Mouse (Mus musculus): ENCODE results near the gene Cryga.
"Not testable (repeated sequence)": the region's sequence is repeated elsewhere in the genome, so short reads cannot be mapped to it uniquely, and the experiment has no call there.

Cryga gene

GRCm38 (mm10) chr1:65091566-65091965 lies 11.6 kb downstream of the Cryga start:
- no peak for DNase-seq (ENCODE audit: low spot score in 2 of 2)

- DNase-seq (ENCODE audit: low spot score in 2 of 2), result no peak
Measured at GRCm38 (mm10) chr1:65090370-65090769, 12.8 kb downstream of the Cryga start.

GRCm38 (mm10) chr1:65088567-65089356 lies 14.4 kb downstream of the Cryga start:
- DNase-seq (ENCODE audit: low spot score in 2 of 2), result no peak

- no peak for DNase-seq (ENCODE audit: low spot score in 2 of 2)
Measured at GRCm38 (mm10) chr1:65082188-65082587, 21.0 kb downstream of the Cryga start, which contains the start of gene Crygb. Gene Crygb (minus strand): TSS chr1:65082288.

- DNase-seq (ENCODE audit: low spot score in 2 of 2), result no peak
Measured at GRCm38 (mm10) chr1:65075607-65076006, 27.6 kb downstream of the Cryga start.

GRCm38 (mm10) chr1:65073589-65073988 lies 29.6 kb downstream of the Cryga start, which contains the start of gene Crygc:
Gene Crygc (minus strand): TSS chr1:65073689.
- DNase-seq (ENCODE audit: low spot score in 2 of 2), result no peak

- DNase-seq (ENCODE audit: low spot score in 2 of 2), result no peak
Measured at GRCm38 (mm10) chr1:65067842-65068241, 35.3 kb downstream of the Cryga start.

- DNase-seq (ENCODE audit: low spot score in 2 of 2), result no peak
Measured at GRCm38 (mm10) chr1:65064201-65064600, 39.0 kb downstream of the Cryga start.

- DNase-seq (ENCODE audit: low spot score in 2 of 2), result no peak
Measured at GRCm38 (mm10) chr1:65063352-65063751, 39.8 kb downstream of the Cryga start, which contains the start of gene Crygd. Gene Crygd (minus strand): TSS chr1:65063452.

- no peak for DNase-seq (ENCODE audit: low spot score in 2 of 2)
Measured at GRCm38 (mm10) chr1:65052140-65052539, 51.0 kb downstream of the Cryga start.

- DNase-seq (ENCODE audit: low spot score in 2 of 2), result no peak
Measured at GRCm38 (mm10) chr1:65051696-65052095, 51.5 kb downstream of the Cryga start.

GRCm38 (mm10) chr1:65050952-65051351 lies 52.2 kb downstream of the Cryga start, which contains the start of gene Cryge:
Gene Cryge (minus strand): TSS chr1:65051149.
- not testable (repeated sequence) for DNase-seq (ENCODE audit: low spot score in 2 of 2)

Measured in frontal cortex, postnatal 14 days (tissue).